Mouse (Mus musculus) olfactory bulb, adult 2 months (tissue): Measurements from ENCODE around the gene Tbl1x.

Experiments used
- CTCF ChIP-seq: fragments of 200-500 bp; IDR thresholded peaks from 2 replicates; pipeline ENCODE4 v1.5.1; 2012; ENCODE audit warnings: low read depth, mild to moderate bottlenecking, low read length, moderate library complexity; ENCODE audit not compliant: insufficient read depth
- POLR2A ChIP-seq: fragments of 200-500 bp; IDR thresholded peaks from 2 replicates; pipeline ENCODE4 v1.6.1; 2012; ENCODE audit warnings: mild to moderate bottlenecking, low read depth, low read length, moderate library complexity; ENCODE audit not compliant: insufficient read depth

- TF ChIP-seq CTCF (no peak), POLR2A (no peak)
Observed at GRCm38 (mm10) chrX:77555985-77556384, 45.2 kb downstream of the Tbl1x start.
